Mouse (Mus musculus): ENCODE data around the gene Atp6v1f.

The Atp6v1f gene

DNA sequence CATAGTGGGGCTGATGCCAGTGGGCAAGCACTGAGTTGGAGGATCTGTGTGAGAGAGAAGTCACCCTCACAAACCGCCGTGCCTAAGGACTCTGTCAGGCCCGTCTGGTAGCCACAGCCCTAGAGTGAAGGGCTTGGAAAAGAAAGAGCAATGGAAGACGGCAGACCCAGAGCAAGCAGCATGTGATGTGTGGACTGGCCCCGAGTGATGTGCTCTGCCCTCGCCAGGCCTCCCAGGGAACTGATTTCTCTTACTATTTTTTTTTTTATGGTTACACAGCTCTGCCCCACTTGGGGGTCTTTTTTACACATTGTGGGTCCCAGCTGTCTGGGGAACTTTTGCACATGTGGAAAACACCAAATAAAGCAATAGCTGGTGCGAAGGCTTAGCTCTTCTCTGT, 6.0 kb upstream of the Atp6v1f start:
- DNase-seq (ENCODE audit: low spot score in 2 of 2): no peak

DNA sequence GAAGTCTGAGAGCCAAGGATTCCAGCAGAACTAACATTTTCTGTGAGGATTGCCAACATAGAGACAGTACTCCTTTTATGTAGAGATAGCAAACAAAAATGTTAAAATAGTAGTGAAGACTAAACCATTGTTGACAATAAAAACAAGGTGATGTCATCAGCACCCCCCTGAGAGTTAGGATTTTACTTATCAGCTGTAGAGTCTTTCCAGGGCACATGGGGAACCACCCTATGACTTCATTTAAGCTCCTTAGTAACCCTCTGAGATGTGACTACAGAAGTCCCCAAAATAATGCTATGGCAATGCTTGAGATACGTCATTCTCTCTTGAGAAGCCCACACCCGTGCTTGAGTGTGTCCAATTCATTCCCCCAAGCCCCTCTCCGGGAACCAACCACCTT, 4.1 kb upstream of the Atp6v1f start:
- DNase-seq (ENCODE audit: low spot score in 2 of 2): no peak

DNA sequence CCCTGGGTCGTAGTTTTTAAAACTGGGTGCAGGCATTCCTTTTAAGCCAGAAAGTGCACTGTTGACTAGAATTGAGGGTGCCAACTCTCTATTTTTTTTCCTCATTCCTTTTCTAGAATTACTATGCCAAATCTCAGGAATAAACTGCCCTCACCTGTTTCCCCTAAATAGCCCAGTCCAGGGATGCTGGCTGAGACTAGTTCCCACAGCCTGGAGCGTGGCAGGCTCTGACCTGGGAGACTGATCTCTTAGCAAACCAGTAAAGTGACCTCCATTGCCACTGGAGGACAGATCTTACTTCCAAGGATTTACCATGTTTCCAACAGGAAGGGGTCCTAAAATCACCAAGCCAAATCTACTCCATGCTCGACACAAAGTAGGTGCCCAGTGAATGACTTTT, 1.3 kb downstream of the Atp6v1f start:
- no peak for DNase-seq (ENCODE audit: low spot score in 2 of 2)

DNA sequence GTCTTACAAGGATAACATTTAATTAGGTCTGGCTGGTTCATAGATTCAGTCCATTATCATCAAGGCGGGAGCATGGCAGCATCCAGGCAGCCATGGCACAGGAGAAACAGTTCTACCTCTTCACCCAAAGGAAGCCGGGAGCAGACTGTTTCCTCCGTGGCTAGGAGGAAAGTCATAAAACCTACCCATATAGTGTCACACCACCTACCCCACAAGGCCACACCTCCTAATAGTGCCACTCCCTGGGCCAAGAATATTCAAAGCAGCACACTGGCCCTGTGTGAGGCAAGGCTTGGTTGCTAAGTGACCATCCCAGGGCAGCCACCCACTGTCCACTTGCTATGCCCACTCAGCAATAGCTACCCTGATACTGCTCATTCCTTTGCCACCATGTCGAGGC, 3.6 kb downstream of the Atp6v1f start, which contains the start of gene Atp6v1fnb:
TSS of gene Atp6v1fnb (plus strand) at position 301 of the 400 bp plus-strand sequence.
- DNase-seq (ENCODE audit: low spot score in 2 of 2): no peak

DNA sequence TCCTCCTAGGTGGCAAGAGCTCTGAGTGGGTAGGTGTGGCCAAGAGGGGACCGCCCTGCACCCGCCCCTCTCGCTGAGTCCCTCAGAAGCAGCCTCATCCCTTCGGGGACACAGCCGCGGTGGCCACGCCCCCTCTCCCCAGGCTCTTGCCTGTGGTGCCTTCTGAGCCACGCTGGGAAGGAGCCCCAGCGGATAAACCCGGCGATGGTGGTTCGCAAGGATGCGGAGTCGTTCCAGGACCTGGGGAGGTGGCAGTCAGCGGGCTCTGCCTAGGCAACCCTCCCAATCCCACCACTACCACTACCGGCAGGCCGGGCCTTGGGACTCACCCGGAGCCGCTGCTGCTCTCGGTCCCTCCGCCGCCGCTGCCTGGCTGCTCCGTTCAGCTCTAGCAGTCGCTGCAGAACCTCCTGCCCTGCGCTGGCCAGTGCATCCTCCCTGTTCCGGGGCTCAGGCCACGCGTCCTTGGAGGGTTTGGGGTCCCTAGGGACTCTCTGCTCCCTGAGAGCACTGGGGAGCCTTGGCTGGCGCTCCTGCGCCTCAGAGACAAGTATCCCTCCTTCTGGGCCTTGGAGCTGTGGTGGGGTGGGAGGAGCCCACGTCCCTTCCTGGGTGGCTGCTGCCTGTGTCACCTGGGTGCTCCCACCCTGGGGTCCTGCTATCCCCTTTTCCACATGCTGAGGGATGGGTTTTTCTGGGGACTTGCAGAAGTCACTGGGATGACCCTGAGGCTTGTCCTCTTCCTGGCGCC, 6.6 kb downstream of the Atp6v1f start:
- peak; percentile 76 to 85 for DNase-seq (ENCODE audit: low spot score in 2 of 2)

DNA sequence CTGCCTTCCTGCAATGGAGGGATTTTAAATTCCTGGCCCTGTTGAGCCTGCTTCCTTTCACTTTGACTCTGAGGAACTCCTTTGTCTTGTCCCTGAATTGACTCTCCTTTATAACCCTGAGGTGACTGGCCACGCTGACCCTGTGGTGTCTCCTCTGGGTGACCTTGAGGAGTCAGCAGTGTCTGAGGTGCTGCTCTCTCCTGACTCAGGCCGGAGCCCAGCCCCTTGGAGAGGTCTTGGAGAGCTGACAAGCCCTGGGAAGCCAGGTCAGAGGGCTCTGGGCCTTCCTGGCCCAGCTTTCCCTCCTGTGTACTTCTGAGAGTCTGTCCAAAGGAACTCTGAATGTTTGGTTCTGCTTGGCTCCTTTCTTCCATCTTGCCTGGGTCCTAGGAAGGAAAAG, 7.2 kb downstream of the Atp6v1f start:
- no peak for DNase-seq (ENCODE audit: low spot score in 2 of 2)

DNA sequence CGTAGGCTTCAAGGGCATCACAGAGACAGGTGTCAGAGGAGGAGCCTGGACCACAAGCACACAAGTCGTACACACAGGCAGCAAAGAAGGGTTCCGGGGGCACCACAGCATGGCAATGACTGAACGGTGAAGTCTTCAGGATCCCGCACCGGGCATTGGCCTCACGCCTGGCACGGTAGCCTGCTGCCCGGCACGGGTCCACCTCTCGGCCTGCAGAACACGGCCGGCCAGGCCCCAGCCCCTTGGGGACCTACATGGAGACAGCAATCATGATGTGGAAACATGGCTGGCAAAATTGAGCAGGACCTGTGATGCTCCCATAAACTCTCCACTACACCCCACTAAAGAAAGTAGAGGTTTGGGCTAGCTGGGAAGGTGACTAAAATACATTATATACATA, 15.2 kb downstream of the Atp6v1f start:
- no peak for DNase-seq (ENCODE audit: low spot score in 2 of 2)

DNA sequence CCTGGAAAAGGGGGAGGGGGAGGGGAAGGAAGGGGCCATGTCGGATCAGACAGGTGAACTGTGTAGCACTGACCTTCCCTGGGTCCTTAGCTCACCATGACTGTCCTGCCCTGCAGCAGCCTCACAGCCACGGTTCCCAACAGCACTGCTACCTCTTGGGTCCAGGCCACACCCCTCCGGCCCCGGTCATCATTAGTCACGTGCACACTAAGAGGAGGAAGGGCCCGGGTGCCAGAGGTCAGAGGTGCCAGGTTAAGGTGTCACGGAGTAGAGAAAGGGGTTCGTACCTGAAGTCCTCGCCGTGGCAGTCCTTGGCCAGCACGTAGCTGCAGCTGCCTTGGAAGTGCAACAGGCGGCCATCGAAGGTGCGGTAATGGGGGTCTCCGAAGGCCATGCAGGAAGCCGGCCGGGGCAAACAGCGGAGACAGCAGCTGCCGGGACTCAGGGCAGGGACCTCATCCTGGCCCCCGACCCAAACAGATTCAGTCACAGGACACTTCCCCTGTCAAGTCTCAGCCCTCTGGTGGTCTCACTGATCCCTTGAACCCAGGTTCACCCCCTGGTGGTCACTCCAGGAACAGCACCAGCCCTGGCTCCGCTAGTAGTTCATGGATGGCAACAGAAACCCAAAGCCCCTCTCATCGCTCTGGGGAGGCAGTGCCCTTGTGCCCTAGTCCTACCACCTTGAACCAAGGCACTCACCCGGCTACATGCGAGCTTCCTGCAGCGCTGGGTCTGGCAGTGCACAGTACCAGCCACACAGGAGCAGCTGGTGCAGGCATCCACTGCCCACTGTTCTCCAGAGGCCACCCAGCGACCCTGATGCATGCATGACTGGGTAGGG, 17.4 kb downstream of the Atp6v1f start:
- DNase-seq (ENCODE audit: low spot score in 2 of 2): peak; percentile 66 to 88

DNA sequence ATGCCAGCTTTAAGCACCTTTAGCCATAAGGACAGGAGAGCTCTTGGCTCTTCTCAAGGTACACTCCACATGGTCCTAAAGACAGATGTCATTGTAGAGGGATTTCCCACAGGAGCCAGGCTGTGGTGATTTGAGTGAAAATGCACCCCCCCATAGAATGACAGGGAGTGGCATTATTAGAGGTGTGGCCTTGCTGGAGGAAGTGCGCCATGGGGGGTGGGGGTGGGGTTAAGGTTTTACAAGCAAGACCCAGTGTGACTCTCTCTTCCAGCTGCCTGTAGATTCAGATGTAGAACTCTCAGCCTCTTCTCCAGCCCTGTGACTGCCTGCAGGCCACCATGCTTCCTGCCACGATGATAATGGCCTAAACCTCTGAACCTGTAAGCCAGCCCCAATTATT, 18.4 kb downstream of the Atp6v1f start:
- no peak for DNase-seq (ENCODE audit: low spot score in 2 of 2)

DNA sequence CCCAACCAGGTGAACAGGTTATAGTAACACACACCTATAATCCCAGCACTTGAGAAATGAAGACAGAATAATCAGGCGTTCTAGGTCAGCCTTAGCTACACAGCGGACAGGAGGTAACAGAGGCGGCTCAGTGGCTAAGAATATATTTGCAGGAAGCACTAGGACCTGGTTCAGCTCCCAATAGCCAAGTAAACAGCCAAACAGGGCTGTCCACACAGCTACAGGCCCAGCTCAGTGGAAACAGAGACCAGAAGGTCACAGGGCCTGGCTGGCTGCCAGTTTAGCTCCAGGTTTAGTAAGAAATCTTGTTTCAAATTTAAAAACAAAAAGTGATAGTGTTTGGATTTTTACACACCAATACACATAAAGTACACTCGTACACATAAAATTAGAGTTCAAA, 26.6 kb downstream of the Atp6v1f start:
- no peak for DNase-seq (ENCODE audit: low spot score in 2 of 2)

DNA sequence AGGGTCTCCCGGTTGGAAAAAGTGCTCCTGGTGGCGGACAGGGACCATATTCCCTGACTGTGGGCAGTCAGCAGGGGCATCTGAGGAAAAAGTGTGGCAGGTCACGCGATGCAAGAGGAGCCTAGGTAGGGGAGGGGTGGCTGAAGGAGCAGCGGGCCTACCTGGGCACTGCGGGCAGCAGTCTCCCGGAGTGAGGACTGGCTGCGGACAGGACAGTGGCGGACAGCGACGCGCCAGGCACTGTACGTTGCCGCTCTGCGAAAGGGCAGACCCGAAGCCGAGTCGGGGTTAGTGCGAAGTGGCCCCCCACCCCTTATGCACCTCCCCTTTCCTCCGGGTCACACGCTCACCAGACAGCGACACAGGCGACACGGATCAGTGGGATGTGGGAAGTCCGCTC, 28.8 kb downstream of the Atp6v1f start:
- no peak for DNase-seq (ENCODE audit: low spot score in 2 of 2)

DNA sequence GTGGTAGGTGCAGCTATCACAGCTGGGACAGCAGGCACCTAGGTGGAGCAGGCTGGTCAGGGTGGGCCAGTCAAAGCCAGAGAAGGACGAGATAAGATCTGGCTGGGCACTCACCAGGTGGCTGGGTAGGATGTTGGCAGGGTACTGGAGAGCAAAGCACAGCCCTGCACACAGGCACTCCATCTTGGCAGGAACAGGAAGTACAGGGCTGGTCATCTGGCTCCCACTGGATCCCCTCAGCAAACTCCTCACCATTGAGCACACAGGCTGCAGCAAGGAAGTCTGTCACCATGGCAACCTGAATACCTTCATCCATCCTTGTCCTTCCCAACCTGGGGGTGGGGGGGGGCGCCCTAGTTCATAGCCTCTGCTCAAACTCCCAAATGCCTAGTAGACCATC, 30.3 kb downstream of the Atp6v1f start:
- DNase-seq (ENCODE audit: low spot score in 2 of 2): no peak

DNA sequence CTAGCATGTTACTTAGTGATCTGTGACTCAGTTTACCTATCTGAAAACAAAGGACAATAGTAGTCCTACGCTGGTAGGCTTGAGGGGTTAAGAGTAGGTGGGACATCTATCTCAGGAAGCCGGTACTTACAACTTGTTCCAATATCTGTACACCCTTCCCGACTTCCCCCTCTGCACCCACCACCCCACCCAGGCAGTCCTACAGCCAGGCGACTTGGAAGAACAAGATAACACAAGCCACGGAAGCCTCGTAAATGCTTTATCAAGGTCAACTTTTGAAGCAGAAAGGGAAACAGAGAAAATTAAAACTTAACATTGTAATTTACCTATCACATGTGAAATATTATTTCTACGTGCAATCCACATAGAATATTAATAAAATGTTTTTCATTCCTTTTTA, 32.7 kb downstream of the Atp6v1f start:
- no peak for DNase-seq (ENCODE audit: low spot score in 2 of 2)

DNA sequence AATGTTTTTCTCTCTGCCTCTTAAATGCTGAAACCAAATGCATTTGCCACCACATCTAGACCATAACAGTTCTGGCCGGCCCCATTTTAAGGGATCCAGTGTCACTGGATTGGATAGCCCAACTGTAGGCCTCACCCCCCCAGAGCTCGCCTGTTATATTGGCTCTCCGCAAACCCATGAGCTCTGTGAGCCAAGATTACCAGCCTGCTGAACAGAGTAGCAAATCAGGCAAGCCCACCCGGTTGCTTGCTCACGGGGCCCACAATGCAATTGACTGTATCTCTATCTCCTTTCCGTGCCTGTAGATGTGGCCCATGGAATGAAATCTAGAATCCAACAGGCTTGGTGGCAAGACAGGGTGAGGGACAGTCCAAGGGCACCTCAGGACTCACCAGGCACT, 33.3 kb downstream of the Atp6v1f start:
- DNase-seq (ENCODE audit: low spot score in 2 of 2): no peak

DNA sequence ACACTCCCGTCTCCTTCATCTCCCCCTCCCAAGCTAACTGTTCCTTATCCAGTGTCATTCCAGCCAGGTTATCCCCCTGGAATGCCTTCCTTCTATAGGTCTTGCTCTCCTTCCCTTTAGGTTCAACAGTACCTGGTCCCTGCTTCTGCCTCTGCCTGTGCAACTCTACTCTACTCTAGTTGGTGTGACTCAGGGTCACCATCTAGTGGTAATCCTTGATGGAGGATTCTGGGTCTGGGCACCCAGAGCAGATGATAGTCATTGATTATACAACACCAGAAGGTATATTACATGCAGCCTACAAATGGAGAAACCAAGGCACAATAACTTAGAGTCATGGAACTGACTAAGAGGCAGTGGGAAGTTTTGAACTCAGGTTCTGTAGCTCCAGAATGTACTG, 34.1 kb downstream of the Atp6v1f start:
- DNase-seq (ENCODE audit: low spot score in 2 of 2): no peak

DNA sequence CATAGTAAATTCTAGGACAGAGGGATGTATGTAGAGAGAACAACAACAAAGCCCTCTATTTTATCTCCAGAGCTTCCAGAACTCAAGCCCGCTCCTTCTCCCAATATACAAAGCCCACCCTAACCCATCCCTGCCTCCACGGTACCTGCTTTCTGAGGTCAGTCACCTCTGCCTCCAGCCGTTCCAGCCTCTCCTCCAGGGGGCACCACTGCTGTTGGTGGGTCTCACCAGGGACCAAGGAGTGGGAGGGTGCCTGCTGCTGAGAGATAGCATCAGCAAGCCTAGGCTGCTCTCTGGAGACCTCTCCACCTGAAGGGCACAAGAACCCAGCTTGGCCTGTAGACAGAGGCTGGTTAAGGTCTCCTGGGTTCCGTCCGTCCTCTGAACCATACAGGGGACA, 38.0 kb downstream of the Atp6v1f start:
- no peak for DNase-seq (ENCODE audit: low spot score in 2 of 2)

DNA sequence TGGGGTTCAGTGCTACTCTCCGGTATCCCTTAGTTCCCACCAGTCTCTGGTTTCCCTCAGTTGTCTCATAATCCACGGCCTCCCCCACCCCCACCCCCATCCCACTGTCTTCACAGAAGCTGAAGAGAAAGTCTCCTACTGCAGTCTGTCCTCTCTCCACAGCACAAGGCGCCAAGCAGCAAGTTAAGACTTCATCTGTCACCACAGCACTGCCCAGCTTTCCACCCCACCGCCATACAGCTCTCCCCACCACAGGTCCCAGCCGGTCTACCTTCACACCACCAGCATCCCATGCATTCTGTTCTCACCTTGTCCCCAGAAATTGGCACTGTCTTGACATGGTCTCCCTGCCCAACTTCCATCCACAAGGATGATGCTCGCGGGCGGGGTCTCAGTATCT, 39.3 kb downstream of the Atp6v1f start:
- no peak for DNase-seq (ENCODE audit: low spot score in 2 of 2)

DNA sequence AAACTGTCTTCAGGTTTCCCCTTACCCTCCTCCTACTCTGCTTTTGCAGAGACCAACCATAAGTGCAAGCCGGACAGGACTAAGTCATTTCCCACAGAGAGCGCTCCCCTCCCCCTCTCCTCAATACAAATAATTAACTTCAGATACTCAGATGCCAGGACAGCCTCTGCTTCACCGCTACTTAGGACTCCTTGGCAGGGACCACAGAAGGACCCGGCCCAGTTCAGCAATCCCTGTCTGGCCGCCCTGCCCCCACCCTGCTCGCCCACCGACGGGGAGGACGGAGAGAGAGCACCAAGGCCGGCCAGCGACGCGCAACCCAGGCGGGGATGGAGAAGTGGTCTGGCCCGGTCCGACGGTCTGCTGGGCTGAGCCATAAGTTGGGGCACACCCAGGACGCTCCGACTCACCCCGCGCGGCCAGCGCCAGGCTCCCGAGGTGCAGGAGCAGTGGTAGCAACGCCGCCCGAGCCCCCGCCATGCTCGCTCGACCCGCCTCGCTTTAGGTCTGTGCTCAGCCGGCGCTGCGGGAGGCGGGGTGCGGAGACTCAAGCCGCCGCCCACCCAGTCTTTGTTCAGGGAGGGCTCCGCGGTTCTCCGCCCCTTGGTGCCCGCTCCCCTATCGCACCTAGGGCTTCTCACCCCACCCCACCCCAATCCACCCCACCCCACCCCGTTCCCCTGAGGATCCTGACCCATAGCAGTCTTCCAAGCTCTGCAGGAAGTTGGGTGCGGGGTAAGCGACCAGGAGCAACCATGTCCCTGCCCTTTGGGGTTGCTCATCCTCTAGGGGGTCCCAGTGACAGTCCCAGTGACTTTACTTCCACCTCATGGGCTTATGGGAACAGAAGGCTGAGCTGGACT, 40.2 kb downstream of the Atp6v1f start, which contains the start of gene Kcp:
TSS of gene Kcp (minus strand) at position 506 of the 863 bp plus-strand sequence.
- no peak for DNase-seq (ENCODE audit: low spot score in 2 of 2)

DNA sequence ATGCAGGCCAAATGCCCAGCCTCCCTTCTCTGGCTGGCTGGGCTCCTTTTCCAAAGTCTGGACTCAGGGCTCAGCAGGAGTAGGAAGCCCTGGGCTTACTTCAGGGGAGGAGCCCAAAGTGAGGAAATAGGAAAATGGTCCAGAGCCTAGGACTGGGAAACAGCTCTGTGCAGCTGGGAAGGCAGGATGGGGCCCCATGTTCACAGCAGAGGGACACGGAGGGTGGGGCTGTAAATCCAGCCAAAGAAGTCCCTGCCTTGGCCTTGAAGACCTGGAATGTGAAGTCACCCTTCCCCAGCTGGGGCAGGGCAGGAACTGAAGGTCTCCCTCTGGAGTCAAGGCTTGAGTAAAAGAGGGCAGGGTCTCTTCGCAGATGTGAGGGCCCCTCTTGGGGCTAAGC, 41.6 kb downstream of the Atp6v1f start:
- no peak for DNase-seq (ENCODE audit: low spot score in 2 of 2)

DNA sequence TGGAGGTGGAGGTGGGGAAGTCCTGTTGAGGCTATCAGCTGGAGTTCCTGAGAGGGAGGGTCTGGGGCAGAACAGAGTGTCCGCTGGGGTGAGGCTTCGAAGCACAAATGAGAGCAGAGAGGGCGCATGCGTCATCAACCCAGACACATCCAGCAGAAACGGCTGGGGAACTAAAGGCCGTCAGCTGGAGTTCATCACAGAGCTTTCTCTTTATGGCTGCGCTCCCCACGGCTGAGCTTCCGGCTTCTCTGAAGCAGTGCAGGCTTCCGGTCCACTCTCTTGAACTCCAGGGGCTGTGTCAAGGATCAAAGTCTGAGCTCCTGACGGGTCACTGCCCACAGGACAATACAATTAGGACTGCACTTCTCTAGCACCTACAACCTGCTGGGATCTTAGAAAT, 45.8 kb downstream of the Atp6v1f start:
- peak in 1 of 2 experiments; percentile 15 for DNase-seq (ENCODE audit: low spot score in 2 of 2)

DNA sequence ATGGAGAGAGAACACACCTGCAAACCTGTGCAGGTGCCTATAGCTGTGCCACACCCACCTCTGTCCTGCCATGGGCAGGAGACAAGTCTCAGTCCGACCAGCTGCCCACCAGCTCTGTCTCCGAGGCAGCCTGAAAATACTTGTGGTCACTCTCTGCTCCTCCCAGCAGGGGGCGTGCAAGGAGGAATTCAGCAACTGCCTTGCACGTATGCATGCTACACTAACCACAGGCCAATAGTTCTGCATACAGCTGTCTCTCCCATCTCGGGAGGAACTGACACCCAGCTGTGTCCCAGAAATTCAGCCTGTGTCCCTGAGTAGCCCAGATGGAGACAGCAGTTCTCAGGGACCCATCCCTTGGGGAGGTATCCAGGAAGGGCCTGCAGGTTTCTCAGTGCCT, 49.6 kb downstream of the Atp6v1f start:
- peak; percentile 78 to 90 for DNase-seq (ENCODE audit: low spot score in 2 of 2)

All from spleen, postnatal 4 days (tissue).